Mouse (Mus musculus) left cerebral cortex, postnatal 36 days (tissue): ENCODE measurements around the gene Ttc17. TPM values are rescaled to one million over a fixed set of nuclear protein-coding genes. Genes with fewer than 3 reads are reported as not detected.

Experiments
- DNase-seq, 2 experiments: peaks; one replicate each; pipeline ENCODE4 v3.0.0; 2021 to 2022; ENCODE audit warnings: low spot score in 2 of 2, mixed read lengths in 1 of 2
- intact Hi-C: fragments of 180-260 bp; cut with DNase I; formaldehyde crosslinking; loops from one replicate; pipeline ENCODE4 v1.15.1; 2025
- microRNA-seq: library from miRNA; unstranded; fragments of <30 nt; microRNA quantifications from one replicate; pipeline ENCODE4 v1.2.0, GENCODE M21; 2022
- total RNA-seq, 2 experiments: library from RNA; stranded (reverse); gene quantifications; 2 replicates each; pipeline ENCODE4 v1.2.3; 2021

The Ttc17 gene
- total RNA-seq, 2 experiments from 2014 or later = 30.3 to 37.4 TPM

DNA sequence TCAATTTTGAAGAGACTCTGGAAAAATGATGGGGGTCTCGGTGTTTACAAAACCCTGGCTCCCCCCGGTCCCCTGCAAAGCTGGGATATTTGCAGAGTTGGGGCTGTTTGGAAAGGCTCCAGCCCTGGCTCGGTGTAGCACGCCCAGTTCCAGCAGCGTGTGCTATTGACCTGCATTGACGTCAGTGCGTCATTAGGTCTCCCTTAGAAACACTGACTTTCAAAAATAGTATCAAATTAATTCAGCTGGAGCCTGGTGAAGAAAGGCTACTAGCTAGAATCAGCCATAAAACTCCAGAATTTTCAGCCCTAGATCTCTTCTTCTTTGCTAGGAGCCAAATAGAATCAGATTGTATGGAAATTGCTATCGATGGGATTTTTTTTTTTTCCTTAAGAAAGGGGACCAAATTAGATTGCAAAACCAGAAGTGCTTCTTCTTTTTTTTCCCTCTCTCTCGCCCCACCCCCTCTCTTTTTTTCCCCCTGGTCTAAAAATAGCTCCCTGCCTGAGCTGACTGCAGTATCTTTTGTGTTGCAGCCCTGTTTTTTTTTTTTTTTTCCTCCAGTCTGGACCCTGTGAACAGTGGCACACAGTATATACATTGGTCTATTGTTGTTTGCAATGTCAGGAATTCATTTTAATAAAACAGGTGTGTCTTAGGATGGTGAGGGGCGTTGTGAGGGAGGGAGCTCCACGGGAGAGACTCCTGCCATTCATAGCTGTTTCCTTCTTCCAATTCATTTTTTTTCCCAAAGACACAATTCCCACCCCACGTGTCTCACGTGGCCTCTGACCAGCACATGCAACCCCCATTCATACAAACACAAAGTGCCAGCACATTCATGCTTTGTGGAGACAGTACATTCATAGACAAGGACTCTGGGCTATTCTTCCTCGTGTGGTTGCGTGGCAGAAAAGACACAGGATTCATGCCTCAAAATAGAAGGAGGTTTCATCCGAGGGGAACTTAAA, 141.0 kb downstream of the Ttc17 start:
- intact Hi-C loops = loop anchor here (2.0 kb wide), 1 partner anchor 19 kb away; no protein-coding TSS in a partner anchor
- DNase-seq = peak; percentile 32 to 52

DNA sequence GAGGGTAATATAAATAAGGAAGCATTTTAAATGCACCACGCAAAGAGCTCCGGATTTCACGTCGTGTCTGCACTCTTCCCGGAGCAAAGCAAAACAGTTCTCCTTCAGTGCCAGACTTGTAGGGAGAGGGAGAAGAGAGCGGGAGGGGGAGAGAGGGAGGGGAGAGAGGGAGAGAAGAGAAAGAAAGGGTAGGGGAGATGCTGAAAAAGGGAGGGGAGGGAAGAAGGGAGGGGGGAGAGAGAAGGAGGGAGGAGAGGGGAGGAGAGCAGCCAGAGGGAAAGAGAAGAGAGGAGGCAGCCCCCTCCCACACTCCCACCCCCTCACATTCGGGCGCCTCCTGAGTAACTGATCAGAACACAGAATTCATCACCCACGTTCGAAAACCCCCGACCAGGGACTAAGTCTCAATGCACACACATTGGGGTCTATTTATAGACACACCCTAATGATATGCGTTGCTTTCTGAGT, 141.8 kb downstream of the Ttc17 start:
- intact Hi-C loops = loop anchor here (2.0 kb wide), 1 partner anchor 18 kb away; no protein-coding TSS in a partner anchor
- DNase-seq = peak in 1 of 2 experiments; percentile 40

DNA sequence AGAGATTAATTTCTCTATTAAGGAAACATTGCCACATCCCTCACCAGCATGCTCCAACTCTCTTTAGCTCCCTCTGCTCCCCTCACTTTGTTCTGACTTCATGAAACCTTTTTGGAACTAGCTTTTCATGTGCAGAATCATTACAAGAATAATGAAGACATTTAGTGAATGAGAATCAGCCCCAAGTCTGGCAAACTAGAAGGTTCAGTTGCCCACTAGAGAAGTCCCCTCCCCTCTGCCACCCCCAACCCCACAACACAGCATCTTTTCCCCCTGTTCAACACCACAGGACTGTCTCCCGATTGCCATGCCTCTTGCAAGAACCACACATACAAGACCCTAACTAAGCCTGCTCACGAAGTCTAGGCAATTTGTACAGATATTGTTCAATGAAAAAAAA, 142.5 kb downstream of the Ttc17 start:
- intact Hi-C loops = loop anchor here (2.0 kb wide), 1 partner anchor 17 kb away; no protein-coding TSS in a partner anchor

DNA sequence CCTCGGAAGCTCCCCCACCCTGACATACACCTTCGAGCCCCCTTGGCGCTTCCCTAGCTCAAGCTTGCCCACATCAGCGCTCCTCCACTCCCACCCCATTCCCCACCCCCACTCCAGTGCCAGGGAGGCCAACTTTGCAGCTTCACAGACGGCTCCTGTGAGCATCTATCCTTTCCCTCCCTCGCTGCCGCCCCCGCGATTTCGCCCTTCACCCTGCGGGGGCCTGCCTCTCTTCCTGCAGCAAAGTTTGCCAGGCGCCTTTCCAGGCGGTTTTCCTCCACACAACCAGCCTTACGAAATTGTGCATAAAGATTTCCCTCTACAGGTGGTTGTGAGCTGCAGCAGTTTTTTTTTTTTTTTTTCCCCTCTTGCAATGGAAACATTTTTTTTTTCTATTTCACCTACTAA, 143.0 kb downstream of the Ttc17 start:
- DNase-seq = peak; percentile 60 to 70
- intact Hi-C loops = no loop called here

More for the DNA sequence above, 142.5 kb downstream of the Ttc17 start:
- DNase-seq = no peak

DNA sequence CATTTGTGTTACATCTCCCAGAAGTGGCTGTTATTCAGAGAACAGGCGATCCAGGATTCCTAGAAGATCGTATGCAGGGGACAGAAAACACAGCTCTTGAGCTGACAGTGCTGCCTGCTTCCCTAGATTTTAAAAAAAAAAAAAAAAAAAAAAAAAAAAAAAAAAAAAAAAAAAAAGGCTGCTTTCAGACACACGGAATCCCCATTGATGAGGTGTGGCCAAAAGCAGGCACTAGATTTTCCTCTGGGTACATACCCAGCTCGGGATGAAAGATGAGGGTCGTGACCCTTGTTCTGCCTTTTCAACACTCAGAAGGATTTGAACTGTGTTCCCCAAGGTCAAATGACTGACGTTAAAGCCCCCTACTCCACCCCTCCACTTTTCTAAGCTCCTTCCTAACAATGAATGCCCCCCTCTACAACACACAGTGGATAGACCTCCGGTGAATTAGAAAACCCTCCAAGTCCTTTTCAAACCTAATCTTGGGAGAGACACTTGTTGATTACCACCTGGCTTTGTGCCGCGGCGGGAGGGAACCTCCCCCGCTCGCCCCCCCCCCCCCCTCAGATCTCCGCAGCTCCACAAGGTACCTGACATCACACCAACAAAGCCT, 143.5 kb downstream of the Ttc17 start:
- DNase-seq = no peak
- intact Hi-C loops = no loop called here

DNA sequence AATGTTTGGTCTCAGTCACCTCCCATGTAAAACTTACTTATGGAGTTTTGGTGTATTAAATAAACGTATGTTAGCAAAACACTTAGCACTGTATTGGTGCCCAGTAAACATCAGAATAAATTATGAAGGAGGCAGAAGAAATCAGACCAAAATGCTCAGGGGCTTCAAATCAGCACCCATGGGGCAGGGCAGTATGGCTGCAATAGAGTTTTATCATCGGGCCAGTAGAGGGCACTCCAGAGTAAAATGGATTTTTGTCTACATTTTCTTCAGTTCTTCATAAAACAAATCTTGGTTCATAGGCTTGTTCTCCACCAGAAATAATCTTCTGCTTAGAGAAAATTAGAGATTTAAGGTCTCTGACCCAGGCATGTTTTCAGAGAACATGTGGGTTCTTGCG, 152.4 kb downstream of the Ttc17 start:
- intact Hi-C loops = loop anchor here (1.0 kb wide), 1 partner anchor 36 kb away; no protein-coding TSS in a partner anchor
- no peak for DNase-seq

Small RNA genes lying within 50 kb of the gene (microRNA-seq; reads per million reads assigned to microRNA genes)
- 12.4 reads per million, percentile 32 among the genes with 10 or more reads in this experiment for gene Mir670

Other genes with a start within 250 kb of the Ttc17 start
- 10 to 100 TPM; 69.6 to 76.1 TPM for gene Hsd17b12, start 248.7 kb downstream of the Ttc17 start, total RNA-seq
- gene Api5, start 31.4 kb upstream of the Ttc17 start, total RNA-seq = 10 to 100 TPM; 56.9 to 58.9 TPM